Mouse (Mus musculus): ENCODE results near the gene Calb2.
A peak's percentile ranks its signal among the peaks of the same experiment; 100 is the strongest.

The Calb2 gene

DNA sequence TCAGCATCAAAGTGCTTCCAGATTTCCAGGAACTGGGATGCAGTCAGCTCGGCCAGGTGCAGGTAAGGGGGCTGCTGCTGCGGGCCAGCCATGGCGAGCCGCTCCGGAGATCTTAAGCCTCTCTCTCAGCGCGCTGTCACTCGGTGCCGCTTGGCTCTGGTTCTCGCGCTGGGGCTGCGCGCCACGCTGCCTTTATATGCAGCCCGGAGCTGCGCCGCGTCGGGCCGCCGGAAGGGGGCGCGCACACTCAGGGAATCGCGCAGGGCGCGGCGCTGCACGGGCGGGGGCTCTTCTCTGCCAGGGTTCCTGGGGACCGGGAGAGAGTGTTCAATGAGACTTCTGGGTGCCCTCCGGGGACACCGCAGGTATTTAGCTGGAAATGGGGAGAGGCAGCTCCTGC is at the start of gene Calb2:
TSS of gene Calb2 (minus strand) at position 165 of the 400 bp plus-strand sequence.
- peak; percentile 72 for DNase-seq (ENCODE audit: extremely low spot score)

DNA sequence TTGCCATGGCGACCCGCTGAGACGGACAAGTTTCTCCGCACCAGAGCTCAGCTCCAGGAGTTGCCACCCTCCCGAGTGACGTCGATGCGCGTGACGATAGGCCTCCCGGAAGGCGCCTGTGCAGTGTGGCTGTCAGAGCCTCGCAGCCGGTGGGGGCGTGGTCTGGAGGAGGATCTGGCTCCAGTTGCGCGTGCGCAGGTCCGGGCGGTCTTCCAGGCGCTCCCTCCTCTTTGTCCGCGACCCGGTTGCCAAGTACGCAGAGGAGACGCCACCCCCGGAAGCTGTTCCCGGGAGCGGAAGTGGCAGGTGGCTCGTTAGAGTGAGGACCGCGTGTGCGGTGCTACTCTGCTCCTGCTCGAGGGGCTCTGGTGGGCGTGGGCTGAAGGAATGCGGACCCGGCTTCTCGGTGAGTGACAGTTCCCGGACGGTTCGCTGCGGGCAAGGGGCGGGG is 49.7 kb upstream of the Calb2 start:
- peak; percentile 99 for DNase-seq (ENCODE audit: extremely low spot score)

DNA sequence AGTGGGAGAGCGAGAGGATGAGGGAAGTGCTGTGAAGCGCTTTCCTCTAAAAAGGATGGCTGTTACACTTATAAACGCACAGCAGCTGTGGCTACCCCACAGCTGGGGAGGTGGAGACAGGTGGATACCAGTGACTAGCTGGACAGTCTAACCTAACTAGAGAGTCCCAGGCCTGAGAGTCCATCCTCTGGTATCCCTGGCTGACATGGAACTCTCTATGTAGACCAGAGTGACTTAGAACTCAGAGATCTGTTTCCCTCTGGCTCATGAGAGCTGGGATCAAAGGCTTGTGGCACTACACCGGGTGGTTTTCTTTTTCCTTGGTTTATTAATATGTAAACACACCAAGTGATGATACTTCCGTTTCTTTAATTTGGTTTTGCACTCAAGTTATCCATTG is 49.2 kb upstream of the Calb2 start:
- no peak for DNase-seq (ENCODE audit: extremely low spot score)

DNA sequence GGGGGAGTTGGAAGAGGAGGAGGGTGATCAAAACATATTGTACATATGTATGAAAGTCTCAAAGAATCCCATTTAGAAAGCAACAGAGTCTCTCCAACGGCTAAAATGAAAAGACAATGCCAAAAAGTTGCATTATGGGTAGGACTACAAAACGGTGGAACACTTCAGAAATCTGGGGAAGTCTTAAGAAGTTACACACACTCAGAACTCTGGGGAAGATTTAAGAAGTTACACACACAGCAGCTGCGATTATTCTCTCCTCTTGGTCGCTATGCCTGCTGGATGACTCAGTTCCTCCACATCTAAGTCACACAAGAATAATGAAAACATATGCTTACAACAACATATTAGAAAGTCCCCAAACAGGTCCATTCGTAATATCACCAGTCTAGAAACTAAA is 48.2 kb upstream of the Calb2 start:
- no peak for DNase-seq (ENCODE audit: extremely low spot score)

DNA sequence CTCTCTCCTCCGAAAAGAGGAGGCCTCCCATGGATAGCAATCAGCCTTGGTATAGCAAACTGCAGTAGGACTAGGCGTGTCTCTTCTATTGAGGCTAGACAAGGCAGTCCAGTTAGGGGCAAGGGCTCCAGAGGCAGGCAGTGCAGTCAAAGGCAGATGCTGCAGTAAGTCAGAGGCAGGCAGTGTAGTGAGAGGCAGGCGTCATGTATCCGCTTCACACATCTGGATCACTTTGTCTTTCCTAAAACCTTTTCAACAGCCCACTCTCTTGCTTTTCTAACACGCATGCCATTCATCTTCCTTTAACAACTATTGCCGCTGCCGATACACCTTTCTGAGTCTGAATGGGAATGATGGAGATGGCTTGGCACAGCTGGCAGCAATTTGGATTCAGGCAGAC is 47.4 kb upstream of the Calb2 start, which contains the start of gene Cmtr2:
TSS of gene Cmtr2 (plus strand) at position 301 of the 400 bp plus-strand sequence.
- DNase-seq (ENCODE audit: extremely low spot score) = no peak

DNA sequence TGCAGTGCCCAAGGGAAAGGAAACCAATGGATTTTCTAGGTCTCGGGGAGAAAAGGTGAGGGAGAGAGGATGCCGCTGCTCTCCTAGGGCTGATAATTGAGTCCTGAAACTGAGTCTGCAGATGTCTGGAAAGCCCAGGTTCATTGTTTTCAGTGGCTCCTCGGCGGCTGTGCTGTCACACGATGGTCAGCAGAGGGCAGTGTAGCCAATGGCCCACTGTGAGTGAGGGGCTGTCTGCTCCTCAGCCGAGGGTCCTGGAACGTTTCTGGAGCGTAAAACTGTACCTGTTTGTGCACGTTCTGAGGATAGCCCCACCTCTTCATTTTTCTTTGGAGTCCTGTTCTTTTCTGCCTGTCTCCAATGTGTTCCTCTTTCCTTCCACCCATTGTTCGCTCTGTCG is 33.8 kb upstream of the Calb2 start:
- DNase-seq (ENCODE audit: extremely low spot score) = peak; percentile 51

DNA sequence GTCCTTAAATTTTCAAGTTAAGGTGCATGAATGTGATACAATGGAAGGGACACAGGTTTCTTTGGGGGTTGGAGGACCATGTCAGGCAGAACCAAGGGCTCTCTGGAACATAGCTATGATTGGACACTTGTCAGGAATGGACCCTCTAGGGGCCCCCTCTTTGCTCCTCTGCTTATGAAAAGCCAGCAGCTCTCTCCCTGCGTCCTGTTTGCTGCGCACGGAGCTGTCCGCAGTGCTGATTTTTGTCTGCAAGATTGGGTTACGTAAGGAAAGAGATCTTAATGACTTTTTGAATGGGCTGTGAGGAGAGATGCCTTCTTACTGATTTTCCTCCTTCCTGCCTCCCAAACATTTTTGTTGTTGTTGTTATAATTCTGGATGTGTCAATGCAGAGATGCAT is 28.7 kb upstream of the Calb2 start:
- peak; percentile 59 for DNase-seq (ENCODE audit: extremely low spot score)

DNA sequence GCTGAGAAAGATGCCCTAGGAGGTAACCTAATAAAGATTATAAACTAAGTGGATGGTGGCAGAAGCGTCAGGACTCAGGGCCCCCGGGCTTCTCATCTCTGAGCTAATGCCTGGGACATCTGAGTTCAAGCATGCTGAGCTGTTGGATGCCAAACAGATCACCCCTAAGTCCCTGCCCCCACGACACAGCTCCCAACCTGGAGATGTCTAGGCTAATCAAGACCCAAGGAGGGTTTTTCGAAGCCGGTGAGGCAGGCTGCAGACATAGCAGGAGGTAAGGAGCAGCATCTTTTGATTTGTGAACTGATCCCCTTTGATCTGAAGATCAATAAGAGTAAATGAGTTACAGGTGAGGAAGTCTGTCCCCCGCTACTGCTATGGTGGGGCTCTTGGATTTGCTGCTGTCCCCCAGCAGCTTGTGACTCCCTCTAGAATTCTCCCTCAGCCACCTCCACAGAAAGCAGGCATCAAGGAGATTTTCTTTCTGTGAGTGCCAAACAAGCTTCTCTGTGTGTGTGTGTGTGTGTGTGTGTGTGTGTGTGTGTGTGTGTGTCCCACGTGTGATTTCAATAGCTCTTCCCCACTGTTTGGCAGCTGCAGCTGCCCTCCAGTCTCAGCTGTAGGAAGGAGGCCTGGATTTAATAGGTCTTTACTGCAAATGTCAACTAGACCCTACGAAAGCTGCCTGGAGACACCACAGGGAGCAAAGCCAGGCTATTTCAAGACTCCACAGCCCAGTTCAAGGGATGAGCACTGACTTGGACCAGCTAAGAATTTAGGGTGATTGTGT is 21.1 kb upstream of the Calb2 start:
- no peak for DNase-seq (ENCODE audit: extremely low spot score)

DNA sequence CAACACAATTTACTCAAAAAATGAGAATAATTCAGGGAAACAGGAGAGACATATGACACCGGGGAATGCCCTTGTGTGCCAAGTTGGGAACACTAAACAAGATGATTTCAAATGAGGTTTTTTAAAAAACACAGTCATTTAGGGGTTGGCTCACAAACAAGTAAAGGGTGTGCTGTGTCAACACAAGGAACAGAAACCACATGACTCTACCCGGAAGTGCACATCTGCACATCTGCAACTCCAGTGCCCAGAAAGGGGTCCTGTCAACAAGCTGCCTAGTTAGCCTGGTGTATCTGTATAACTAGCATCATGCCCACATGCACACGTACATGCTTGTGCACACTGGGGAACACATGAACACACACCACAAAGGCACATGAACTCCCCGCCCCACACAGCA is 17.5 kb upstream of the Calb2 start:
- DNase-seq (ENCODE audit: extremely low spot score) = no peak

DNA sequence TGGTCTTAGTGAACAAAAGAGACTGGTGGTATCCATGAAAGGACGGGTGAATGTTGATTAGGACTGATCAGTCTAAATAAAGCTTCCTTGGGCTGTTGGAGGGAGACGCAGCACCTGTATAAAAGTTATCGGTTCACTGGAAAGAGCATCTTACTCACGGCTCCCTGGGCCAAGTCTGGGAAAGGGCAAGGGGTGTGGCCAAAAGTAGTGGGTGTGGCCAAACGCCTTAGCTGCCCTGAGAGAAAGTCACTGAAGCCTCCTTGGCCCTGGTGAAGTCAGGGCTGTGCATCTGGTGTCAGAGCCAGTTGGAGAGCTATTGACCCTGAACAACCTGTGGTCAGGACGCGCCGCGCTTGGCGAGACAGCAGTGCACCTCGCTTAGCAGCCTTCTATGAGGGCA is 15.7 kb upstream of the Calb2 start:
- DNase-seq (ENCODE audit: extremely low spot score) = no peak

DNA sequence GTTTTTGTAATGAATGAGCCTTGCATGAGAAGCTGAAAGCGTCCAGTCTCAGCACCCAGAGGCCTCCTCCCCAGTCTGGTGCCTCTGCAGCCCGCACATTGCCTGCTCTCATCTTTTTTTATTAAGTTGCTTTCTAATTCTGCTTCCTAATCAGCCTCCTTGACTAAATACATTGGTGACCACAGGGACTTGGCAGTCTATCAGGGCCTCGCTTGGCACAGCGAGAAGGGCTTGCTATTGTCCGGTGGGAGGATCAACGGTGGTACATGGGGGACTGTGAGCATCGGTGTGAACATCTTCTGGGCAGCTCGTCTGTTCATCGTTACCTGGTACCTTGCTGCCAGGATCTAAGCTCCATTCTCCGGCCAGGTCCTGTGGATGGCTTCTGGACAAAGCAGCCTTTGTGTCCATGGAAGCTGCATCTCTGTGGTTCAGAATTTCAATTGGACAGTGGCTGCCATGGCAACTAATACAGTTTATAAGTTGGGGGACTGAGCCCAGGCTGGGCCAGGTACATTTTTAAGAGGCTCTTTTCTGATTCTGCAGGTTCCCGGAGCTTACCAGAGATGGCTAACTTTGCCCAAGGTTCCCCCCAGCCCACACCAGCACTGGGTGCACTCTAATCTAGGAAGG is 14.8 kb upstream of the Calb2 start:
- DNase-seq (ENCODE audit: extremely low spot score) = no peak

DNA sequence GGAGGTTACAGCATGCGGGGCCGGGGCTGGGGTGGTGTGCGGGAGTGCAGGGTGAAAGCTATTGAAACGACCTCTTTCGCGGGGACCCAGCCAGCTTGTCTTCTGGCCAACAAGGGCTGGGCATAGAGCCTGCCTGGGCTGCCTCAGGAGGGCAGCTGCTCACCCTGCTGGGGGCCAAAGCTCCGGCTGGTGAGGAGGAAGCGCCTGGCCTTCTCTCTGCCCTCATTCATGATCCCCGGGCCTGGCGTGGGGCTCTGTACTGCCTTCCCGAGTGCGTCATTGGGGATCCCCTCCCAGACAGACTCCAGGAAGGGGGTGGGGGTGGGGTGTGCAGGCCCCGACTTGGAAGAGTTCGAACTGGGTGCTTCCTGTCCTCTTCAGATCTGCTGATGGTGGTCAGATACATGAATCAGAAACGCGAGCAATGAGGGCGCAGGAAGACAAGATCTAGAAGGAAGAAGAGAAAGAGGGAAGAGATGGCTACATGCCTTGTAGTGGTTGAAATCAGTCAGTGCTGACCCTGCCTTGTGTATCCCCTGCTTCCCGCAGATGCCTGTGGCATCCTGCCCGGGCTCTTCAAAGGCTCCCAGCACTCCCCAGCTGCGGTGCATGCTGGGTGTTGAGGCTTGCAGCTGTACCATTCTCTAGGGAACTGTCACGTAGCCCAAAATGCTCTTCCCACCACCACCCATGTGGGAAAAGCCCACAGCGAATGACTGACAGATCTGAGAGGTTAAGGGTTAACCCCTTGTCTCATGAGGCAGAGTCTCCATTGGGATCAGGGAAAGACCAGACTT is 9.5 kb upstream of the Calb2 start:
- no peak for DNase-seq (ENCODE audit: extremely low spot score)

DNA sequence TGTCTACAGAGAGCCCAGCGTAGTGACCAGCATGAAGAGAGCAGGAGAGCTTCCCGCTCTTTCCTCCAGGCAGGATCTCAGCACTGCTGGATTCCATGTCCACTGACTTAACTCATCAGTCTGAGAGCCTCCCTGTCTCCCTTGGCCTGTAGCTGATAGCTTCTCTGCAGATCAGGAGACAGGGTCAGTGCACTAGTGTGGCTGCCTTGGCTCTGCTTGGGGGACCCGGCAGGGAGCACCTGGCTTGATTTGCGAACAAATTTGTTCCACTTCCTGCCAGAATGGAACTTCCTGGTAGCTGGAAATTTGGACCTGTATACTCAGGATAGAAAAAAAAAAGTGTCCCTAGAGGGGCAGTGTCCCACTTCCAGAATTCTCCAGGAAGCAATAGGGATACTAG is 6.8 kb upstream of the Calb2 start:
- DNase-seq (ENCODE audit: extremely low spot score) = no peak

DNA sequence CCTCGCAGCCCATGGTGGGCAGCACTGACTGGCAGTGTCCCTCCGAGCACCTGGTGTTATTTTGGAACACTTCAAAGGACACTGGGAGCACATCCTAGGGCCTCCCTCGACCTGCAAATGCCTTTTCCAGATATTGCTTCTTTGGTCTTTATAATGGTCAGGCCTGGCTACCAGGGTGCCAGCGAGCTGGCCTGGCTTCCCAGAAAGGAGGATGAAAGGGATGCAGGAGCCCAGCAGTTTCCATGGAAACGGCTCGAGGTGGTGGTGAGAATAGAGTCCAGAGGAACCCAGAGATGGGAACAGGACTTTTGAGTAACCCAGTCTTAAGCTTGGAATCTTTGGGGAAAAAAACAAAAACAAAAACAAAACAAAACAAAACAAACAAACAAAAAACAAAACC is 4.2 kb upstream of the Calb2 start:
- no peak for DNase-seq (ENCODE audit: extremely low spot score)

DNA sequence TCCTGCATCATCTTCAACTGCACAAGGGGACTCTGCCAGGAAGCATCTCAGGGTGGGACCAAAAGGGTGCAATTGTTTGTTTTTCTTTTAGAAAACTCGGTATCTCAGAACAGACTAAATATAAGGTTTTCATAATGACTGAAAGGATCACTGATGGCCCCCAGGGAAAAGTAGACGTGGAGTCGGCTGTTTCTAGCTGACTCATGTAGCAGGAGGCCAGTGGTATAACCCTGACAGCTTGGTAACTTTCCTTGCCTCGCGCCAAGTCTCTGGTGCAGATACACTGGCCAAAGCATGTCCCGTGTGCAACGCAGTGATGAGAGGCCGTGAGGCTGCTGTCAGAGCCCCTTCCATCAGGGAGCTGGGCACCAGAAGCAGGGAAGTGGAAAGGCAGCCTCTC is 1.7 kb downstream of the Calb2 start:
- no peak for DNase-seq (ENCODE audit: extremely low spot score)

DNA sequence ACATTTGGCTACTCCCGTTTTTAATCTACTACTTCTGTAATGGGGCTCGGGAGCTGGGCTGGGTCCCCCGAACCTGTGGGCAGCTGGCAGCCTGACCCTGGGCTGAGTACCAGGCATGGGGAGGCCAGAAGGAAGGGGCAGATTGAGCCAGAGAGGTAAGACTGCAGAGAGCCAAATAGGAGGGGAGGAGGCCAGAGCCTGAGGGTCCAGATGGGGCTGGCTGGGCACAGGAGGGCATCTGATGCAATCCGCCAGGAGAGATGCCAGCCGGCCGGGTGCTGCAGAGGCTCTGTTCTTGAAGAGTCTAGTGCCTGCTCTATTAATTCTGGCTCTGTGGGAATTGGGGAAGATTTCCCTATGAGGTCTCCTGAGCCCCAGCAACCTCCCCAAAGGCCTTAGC is 6.0 kb downstream of the Calb2 start:
- DNase-seq (ENCODE audit: extremely low spot score) = no peak

DNA sequence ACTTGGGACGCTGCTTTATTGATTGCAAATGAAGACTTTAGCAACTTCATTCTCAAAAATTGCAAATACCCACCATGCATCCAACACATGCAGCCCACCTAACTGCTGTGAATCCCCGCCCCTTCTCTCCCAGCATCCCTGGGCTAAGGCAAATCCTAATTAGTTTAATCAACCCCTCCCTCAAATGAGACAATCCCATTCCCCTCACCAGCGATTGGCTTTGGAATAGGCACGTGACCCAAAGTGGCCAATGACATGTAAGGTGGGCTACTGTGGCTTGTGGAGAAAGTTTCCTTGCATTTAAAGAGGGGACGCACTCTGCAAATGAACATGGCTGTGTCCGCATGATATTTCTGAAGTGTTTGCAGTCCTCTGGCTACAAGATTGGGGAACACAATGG is 15.1 kb downstream of the Calb2 start:
- DNase-seq (ENCODE audit: extremely low spot score) = no peak

DNA sequence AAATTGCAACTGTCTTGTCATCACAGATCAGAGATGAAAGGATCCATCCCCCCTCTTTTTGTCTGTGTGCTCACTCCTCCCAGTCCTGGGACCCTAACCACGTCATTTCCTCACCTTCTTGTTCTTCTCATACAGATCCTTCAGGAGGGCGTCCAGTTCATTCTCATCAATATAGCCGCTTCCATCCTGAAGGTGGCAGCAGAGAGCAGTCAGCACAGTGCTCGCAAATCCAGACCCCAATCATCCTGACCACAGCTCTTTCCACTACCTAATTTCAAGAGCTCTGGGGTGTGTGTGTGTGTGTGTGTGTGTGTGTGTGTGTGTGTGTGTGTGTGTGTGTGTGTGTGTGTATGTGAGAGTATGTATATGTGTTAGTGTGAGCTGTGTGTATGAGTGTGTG is 22.5 kb downstream of the Calb2 start:
- DNase-seq (ENCODE audit: extremely low spot score) = peak; percentile 54

DNA sequence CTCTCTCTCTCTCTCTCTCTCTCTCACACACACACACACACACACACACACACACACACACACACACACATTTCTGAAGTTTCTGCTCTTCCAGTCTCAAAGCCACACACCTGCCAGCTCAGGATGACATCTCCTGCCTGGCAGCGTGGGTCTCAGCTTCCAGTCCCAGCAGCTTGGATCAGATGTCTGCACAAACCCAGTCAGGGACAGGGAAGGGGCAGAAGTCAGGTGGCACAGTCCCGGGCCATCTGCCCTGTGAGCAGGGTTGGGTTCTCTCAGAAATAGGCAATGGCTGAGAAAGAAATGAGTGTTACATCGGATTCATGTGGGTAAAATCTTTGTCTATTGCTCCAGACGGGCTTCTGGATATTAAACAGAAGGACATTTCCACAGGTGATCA is 27.2 kb downstream of the Calb2 start:
- no peak for DNase-seq (ENCODE audit: extremely low spot score)

DNA sequence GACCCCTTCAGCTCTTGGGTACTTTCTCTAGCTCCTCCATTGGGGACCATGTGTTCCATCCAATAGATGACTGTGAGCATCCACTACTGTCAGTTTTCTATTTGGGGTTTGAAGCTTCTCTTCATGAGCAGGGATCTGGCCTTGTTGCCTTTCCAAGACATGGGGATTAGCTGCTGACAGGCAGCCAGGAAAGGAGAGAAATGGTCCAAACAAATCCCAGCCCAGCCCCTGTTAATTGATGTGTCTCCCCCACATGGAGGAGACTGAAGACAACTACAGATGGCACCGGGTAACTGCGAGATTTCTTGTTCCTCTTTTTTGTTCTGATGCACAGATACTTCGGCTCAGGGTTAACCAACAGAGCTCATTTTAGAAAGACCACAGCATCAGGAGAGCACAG is 27.9 kb downstream of the Calb2 start:
- no peak for DNase-seq (ENCODE audit: extremely low spot score)

DNA sequence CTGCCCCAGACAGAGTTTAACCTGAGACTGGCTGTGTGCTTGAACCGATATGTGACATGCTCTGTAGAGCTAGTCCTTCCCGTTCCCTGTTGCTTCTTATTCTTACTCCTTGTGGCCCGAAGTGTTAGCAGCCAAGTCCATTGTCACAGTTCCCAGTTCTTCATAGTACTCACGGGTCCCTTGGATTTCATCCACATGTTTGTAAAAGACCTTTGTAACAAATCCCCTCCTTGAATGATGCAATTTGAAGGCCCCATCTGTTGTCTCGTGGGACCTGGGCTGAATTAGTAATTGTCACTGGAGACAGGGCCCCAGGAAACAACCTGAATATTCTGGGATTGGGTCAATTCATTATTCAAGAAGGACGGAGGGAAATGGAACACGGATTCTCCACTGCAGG is 32.5 kb downstream of the Calb2 start:
- DNase-seq (ENCODE audit: extremely low spot score) = no peak

DNA sequence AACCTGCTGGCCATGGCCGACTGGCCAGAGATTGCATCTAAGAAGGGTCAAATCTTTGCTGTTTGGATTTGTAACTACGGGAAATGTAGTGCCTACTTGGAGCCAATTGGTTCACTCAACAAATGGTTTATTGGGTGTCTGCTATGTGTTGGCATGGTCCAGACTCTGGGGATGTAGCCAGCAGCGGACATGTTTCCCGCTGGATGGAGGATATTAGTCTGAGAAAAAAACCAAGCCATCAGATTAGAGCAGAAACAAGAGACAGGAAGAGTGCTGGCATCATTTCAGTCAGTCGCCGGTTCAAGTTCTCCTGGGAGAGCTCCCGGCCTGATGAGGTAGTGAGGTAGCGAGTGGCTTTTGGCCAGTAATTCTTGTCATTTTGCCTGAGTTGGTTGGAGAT is 33.8 kb downstream of the Calb2 start:
- DNase-seq (ENCODE audit: extremely low spot score) = no peak

DNA sequence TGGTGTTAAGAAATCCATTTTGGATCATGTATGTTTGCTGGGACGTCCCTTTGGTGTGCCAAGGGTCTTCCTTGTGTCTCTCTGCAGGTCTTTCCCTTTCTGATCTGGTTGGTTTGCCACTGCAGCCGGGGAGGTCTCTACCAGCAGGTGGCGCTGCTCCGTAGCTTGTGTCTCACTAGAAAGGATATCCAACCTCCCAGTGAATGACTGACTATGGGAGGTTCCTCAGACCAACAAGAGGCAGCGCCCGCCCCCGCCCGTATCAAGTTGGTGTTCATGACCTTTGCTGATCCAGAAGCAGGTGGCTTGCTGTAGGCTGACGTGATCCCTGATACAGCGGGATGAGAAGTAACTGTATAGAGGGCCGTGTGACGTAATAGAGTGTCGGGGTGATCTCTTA is 37.5 kb downstream of the Calb2 start:
- DNase-seq (ENCODE audit: extremely low spot score) = peak; percentile 79
